Mouse (Mus musculus) heart, postnatal 10 days (tissue): Measurements from ENCODE around the gene Cep250. TPM values are rescaled to one million over a fixed set of nuclear protein-coding genes. Genes with fewer than 3 reads are reported as not detected.

Experiments
- total RNA-seq, 2 experiments: library from RNA; stranded (reverse); gene quantifications; 2 replicates each; pipeline ENCODE4 v1.2.3; 2021

Gene Cep250
- total RNA-seq, 2 experiments from 2014 or later = 8.8 to 11.1 TPM

Other genes starting within 250 kb of the Cep250 start
- gene Edem2, start 227.0 kb upstream of the Cep250 start, total RNA-seq = 10 to 100 TPM; 11.1 to 12.3 TPM
- not detected for gene Gm17581, start 220.6 kb upstream of the Cep250 start, total RNA-seq
- 1 to 10 TPM; 4.3 to 6.8 TPM for gene Procr, start 205.3 kb upstream of the Cep250 start, total RNA-seq
- under 1 TPM in 1 of 2 experiments, not detected in 1; 0.07 TPM for gene Mmp24, start 181.1 kb upstream of the Cep250 start, total RNA-seq
- gene BC029722, start 137.0 kb upstream of the Cep250 start, total RNA-seq = 10 to 100 TPM; 16.3 to 16.8 TPM
- gene Eif6, start 129.5 kb upstream of the Cep250 start, total RNA-seq = 10 to 100 TPM; 77.5 to 79.5 TPM
- gene Fam83c, start 121.6 kb upstream of the Cep250 start, total RNA-seq = not detected
- 100 to 1,000 TPM; 184 to 197 TPM for gene Uqcc1, start 26.1 kb upstream of the Cep250 start, total RNA-seq
- not detected for gene Gm15557, start 15.7 kb upstream of the Cep250 start, total RNA-seq
- not detected for gene Gdf5, start 11.1 kb upstream of the Cep250 start, total RNA-seq
- gene 6430550D23Rik, start 51.5 kb downstream of the Cep250 start, total RNA-seq = under 1 TPM; 0.27 to 0.74 TPM
- 10 to 100 TPM; 80.4 to 94.0 TPM for gene Ergic3, start 51.6 kb downstream of the Cep250 start, total RNA-seq
- gene Fer1l4, start 96.5 kb downstream of the Cep250 start, total RNA-seq = not detected
- gene Spag4, start 108.7 kb downstream of the Cep250 start, total RNA-seq = 1 to 10 TPM in 1 of 2 experiments, under 1 TPM in 1; 0.72 to 1.1 TPM
- gene Cpne1, start 155.5 kb downstream of the Cep250 start, total RNA-seq = 10 to 100 TPM; 23.0 to 23.3 TPM
- 10 to 100 TPM; 31.5 to 33.5 TPM for gene Rbm12, start 155.5 kb downstream of the Cep250 start, total RNA-seq
- gene Gm28036, start 170.6 kb downstream of the Cep250 start, total RNA-seq = 10 to 100 TPM; 19.7 to 19.8 TPM
- 100 to 1,000 TPM; 316 to 323 TPM for gene Romo1, start 187.6 kb downstream of the Cep250 start, total RNA-seq
- gene Nfs1, start 187.7 kb downstream of the Cep250 start, total RNA-seq = 10 to 100 TPM; 59.7 to 60.7 TPM
- 100 to 1,000 TPM; 209 to 230 TPM for gene Rbm39, start 223.8 kb downstream of the Cep250 start, total RNA-seq
- 10 to 100 TPM; 20.6 to 27.5 TPM for gene Phf20, start 240.0 kb downstream of the Cep250 start, total RNA-seq